Mouse (Mus musculus) E14TG2a.4 (cell line): ENCODE measurements around the gene Prr7.

Experiments used
- H3K27me3 ChIP-seq: 2 replicates; pipeline ENCODE4 v1.6.1; 2014; ENCODE audit warnings: low read length, control low read depth; ENCODE audit not compliant: insufficient read depth
- H3K36me3 ChIP-seq: 2 replicates; pipeline ENCODE4 v1.6.1; 2014; ENCODE audit warnings: low read length, control low read depth; ENCODE audit not compliant: insufficient read depth
- H3K4me1 ChIP-seq: replicated peaks from 2 replicates; pipeline ENCODE4 v1.6.1; 2014; ENCODE audit warnings: low read depth, low read length, control low read depth
- H3K4me3 ChIP-seq: replicated peaks from 2 replicates; pipeline ENCODE4 v1.5.1; 2014; ENCODE audit warnings: mild to moderate bottlenecking, low read length
- H3K9me3 ChIP-seq: 2 replicates; pipeline ENCODE4 v1.6.1; 2014; ENCODE audit warnings: low read length, control low read depth
- CTCF ChIP-seq: conservative IDR thresholded peaks from 2 replicates; pipeline ENCODE4 v1.5.1; 2014; ENCODE audit warnings: low read length
- NANOG ChIP-seq: IDR thresholded peaks from 2 replicates; pipeline ENCODE4 v1.6.1; 2014; ENCODE audit warnings: borderline replicate concordance, low read length, mixed read lengths
- POU5F1 ChIP-seq: IDR thresholded peaks from 2 replicates; pipeline ENCODE4 v1.6.1; 2014; ENCODE audit warnings: low read length, borderline replicate concordance

The Prr7 gene

DNA sequence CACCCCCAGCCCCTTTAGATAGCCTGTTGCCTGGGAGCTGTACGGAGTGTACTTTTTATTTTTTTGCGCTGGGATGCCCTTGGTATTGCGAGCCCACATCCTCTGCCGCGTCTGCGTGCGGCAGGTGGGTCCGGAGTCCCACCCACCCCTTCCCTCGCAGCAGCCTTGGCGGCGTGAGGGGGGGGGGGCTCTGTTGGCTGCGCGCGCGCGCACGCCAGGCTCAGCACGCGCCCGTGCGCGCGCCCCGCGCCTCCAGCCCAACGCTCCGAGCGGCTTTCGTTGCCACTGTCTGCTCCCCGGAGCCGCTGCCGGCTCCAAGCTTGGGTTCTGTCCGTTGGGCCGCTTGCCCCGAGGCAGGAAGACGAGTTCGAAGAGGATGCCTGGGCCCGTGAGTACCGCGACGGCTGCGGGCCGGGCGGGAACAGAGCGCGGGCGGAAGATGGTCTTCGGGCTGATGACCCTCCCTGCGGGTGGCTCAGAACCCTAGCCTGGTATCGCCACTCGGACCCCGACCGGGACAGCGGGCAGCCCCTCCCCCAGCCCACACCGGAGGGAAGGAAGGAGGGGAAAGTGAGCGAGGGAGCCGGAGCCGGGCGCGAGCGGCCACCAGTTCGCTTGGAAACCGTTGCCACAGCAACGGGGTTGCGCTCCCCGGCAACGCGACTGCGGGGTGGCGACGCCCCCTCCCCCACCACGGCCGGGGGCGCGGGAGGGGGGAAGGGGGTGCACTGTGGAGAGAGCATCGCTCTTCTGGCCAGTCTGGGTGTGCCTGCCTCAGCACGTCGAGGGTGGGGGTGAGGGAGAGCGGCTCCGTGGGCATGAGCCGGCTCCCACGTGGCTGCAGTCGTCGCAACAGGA lies at the start of gene Prr7:
Gene Prr7, plus strand, starts transcription at position 241 of the 858 bp plus-strand sequence.
- Histone ChIP-seq H3K36me3 (peaks cover 49% of the 10 kb centered on the region), H3K4me3 (peak within 1 kb of the TSS; percentile 90), H3K9me3 (no peaks in the 10 kb centered on the region), H3K27me3 (peaks cover 43% of the 10 kb centered on the region), H3K4me1 (peaks cover 50% of the 10 kb centered on the region)
- no peak for TF ChIP-seq POU5F1
- no peak for TF ChIP-seq CTCF
- no peak for TF ChIP-seq NANOG

DNA sequence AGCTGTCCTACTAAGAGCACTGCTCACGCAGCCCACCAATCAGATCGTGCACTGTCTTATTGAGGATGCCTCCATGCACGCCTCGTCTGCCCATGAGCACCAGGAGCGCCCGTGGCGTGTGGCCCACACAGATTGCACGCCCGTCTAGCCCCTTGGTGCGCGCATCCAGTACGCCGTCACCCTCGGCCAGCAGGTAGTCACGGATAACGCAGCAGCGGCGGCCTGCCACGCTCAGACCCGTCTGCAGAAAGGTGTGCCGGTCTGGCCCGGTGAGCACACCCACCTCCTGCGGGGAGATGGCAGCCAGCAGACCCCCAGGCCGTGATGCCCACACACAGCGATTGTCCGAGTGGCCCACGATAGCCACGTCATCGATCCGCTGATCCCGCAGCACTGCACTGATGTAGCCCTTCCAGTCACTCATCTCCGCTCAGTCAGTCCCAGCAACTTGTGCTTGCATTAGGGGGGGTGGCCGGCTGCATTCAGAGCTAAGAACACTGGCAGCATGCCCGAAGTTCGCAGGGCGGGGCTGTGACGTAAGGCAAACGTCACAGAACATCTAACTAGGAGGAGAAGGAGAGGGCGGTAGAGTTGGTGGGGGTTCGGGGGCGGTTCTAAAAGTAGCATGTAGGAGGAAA lies 49.2 kb upstream of the Prr7 start, which contains the start of gene Pfn3:
Gene Pfn3, minus strand, starts transcription at position 490 of the 638 bp plus-strand sequence.
- H3K4me3 ChIP-seq: peak within 1 kb of the TSS; percentile 76
- no peak for TF ChIP-seq CTCF
- no peak for TF ChIP-seq NANOG
- TF ChIP-seq POU5F1: no peak
- peaks cover 30% of the 10 kb centered on the region for H3K4me1 ChIP-seq
- no peaks in the 10 kb centered on the region for H3K9me3 ChIP-seq
- H3K36me3 ChIP-seq: no peaks in the 10 kb centered on the region
- peaks cover 75% of the 10 kb centered on the region for H3K27me3 ChIP-seq

DNA sequence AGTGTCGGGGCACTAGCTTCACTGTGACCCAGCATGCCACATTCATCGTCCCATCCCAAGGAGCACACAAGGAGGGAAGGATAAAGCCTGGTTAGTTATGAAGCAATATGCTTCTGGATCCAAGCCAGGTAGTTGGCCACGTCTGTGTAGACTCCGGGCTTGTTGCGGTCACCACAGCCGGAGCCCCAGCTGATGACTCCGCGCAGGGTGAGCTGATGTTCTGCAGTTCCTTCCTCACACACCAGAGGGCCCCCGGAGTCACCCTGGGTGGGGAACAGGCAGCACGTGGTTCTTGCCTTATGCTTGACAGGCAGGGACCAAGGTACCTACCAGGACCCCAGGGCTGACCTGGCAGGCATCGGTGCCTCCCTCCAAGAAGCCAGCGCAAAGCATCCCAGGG lies 46.1 kb upstream of the Prr7 start:
- peak; percentile 84 for TF ChIP-seq CTCF
- no peak for TF ChIP-seq NANOG
- peaks cover 55% of the 10 kb centered on the region for H3K4me1 ChIP-seq
- H3K27me3 ChIP-seq: peaks cover 83% of the 10 kb centered on the region
- H3K9me3 ChIP-seq: no peaks in the 10 kb centered on the region
- H3K4me3 ChIP-seq: no peak overlapping the region
- no peaks in the 10 kb centered on the region for H3K36me3 ChIP-seq

DNA sequence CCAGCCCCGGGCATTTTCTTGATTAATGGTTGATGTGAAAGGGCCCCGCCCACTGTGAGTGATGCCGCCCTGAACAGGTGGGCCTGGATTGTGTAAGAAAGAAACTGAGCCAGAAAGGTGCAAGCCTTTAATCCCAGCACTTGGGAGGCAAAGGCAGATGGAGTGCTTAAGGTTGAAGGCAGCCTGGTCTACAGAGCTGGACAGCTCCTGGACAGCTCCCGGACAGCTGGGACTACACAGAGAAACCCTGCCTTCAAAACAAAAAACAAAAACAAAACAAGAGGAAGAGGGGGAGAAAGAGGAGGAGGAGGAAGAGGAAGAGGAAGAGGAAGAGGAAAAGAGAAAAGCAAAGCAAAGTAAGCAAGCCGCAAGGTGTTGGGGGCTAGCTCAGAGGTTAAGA lies 44.9 kb upstream of the Prr7 start:
- TF ChIP-seq POU5F1 (no peak), NANOG (no peak), CTCF (no peak)

DNA sequence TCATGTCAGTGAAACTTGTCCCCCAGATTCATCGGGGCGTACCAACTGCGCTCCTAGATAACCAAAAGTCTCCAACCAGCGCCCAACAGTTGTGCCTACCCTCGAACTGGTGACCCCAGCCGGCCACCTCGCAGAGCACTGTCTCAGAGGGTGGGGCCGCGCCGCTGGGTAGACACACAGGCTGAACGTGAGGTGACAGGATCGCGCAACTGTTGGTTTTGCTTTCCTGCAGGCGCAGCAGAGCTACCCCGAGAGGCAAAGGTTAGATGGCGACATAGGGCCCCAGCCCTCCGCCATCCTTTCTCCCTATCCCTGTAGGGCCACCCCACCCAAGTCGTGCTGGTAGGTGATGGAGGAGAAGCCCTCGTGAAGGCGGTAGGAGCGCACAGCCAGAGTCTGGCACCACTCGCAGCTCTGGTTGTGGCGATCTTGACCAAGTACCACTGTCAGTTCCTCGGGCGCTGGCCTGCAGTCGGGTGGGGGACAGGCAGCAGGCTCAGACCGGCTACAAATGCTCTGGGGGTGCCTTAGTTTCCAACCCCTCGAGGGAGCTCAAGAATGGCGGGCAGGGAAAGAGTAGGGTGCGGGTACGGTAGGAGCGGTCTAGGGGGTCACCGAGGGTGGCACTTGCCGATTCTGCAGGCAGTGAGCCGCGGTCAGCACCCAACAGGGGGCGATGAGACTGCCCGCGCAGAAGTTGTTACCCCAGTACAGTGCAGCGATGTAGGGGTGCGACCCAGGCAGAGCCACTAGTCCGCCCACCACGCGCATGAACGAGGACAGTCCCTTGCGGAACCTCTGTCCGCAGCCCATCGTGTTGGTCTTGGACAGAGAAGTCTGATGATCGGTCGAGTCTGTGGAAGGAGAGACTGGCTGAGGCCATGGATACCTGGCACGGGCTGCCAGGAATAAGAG lies 43.8 kb upstream of the Prr7 start:
- Histone ChIP-seq H3K27me3 (peaks cover 67% of the 10 kb centered on the region), H3K4me3 (peak overlapping the region; percentile 71), H3K9me3 (no peaks in the 10 kb centered on the region), H3K36me3 (no peaks in the 10 kb centered on the region), H3K4me1 (peaks cover 41% of the 10 kb centered on the region)
- TF ChIP-seq POU5F1 (no peak), NANOG (no peak), CTCF (no peak)

More for the DNA sequence above, 44.9 kb upstream of the Prr7 start:
- Histone ChIP-seq H3K9me3 (no peaks in the 10 kb centered on the region), H3K4me1 (peaks cover 52% of the 10 kb centered on the region), H3K36me3 (no peaks in the 10 kb centered on the region), H3K27me3 (peaks cover 72% of the 10 kb centered on the region), H3K4me3 (no peak overlapping the region)

DNA sequence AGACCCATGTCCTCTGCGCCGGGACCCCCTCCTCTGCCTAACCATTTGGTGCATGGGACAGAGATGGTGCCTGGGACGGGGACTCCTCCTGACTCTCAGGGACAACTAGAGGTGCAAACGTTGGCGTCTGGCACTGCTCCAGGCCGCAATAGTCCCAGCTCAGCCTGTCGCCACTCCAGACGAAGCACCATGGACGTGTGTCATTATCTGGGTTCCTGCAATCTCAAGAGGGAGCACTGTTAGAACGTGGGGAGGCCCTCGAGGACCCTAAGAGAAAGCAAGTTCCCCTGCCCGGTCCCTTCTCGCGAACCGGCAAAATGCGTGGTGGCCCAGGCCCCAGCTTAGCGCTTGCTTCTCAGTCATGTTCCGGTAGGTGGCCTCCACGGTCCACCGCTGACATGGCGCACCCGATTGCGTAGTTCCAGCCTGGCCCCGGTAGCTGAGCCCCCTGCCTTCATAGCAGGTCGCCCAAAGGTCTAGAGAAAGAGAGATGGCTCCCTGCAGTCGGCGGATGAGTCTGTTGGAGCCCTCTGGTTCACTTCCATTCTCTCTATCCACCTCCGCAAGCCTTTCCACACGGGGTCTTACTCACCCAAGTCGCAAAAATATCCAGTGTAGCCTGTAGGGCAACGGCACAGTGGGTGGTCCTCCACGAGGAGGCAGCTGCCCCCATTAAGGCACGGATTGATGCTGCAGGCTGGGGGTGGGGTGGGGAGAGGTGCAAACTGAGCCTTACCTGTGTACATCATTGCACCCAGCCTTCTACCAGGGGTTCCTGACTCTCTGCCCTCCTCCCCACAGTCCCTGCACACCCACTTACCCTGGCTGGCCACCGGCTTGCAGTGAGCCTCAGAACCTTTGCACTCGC lies 42.9 kb upstream of the Prr7 start:
- peaks cover 41% of the 10 kb centered on the region for H3K4me1 ChIP-seq
- TF ChIP-seq NANOG (no peak), CTCF (0 out of 2 replicates have a peak, but pooled peaks have one; percentile 6), POU5F1 (no peak)
- H3K36me3 ChIP-seq: no peaks in the 10 kb centered on the region

DNA sequence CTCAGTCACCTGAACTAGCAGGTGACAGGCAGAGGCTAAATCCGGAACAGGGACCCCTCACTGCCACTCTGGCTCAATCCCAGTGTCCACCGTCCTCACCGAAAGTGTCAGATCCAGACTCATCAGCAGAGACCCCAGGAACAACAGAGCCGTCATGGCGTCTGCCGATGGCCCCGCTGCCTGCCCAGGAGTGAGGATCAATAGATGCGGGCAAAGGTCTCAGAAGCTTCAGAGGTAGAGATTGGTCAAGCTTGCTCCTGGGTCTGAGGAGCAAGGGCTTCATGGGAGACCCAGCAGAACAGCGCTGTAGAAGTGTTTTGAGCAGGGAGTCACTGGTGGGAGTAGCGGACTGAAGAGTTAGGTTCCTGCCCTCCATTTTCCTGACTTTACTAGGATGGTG lies 37.5 kb upstream of the Prr7 start, which contains the start of gene F12:
Gene F12, minus strand, starts transcription at position 181 of the 400 bp plus-strand sequence.
- no peak for TF ChIP-seq CTCF
- TF ChIP-seq NANOG: no peak
- TF ChIP-seq POU5F1: no peak
- H3K4me1 ChIP-seq: peaks cover 9% of the 10 kb centered on the region
- peaks cover 7% of the 10 kb centered on the region; the same call in 1 of the 2 replicates for H3K9me3 ChIP-seq
- H3K4me3 ChIP-seq: no peak within 1 kb of the TSS
- H3K27me3 ChIP-seq: peaks cover 37% of the 10 kb centered on the region
- no peaks in the 10 kb centered on the region for H3K36me3 ChIP-seq

More for the DNA sequence above, 42.9 kb upstream of the Prr7 start:
- peaks cover 68% of the 10 kb centered on the region for H3K27me3 ChIP-seq
- peak overlapping the region; percentile 71 for H3K4me3 ChIP-seq
- no peaks in the 10 kb centered on the region for H3K9me3 ChIP-seq
